Mouse (Mus musculus): ENCODE results near the gene Asb2. TPM values are rescaled to one million over a fixed set of nuclear protein-coding genes. Genes with fewer than 3 reads are reported as not detected.

Gene Asb2
- polyA plus RNA-seq, 1 experiment from 2014 or later, result 254 TPM

DNA sequence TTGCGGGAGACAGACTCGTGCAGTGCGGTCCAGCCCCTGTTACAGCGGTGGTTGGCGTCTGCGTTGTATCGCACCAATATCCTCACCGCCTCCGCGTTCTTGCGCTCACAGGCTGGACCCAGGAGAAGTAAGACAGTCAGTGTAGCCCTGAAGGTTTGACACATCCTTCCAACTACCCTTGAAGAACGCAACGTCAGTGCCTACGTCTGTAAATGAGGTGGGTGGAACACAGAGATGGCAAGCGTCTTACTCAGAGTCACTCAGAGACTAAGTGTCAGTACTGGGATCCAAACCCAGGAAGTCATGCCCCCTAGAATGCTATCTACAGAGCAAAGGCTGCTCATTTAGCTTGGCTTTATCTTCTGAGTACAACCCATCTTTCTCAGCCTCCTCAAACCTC is 22.4 kb downstream of the Asb2 start:
- WGBS, result 89% methylated on average over 15 of the region's 15 CpGs
- ATAC-seq (ENCODE audit: insufficient number of reproducible peaks, insufficient read depth, low FRiP score, low read depth), result no peak
- Histone ChIP-seq H3K4me3 (ENCODE audit: control insufficient read depth in 1 of 2, insufficient read depth in 1 of 2, low read depth in 1 of 2, low read length in 2 of 2) (no peak overlapping the region), H3K36me3 (ENCODE audit: control insufficient read depth, insufficient read depth, low read length) (peaks cover 74% of the 10 kb centered on the region), H3K4me2 (ENCODE audit: low read length) (no peak overlapping the region), H3K27ac (replicated peaks in 1 of 2; ENCODE audit: control insufficient read depth in 1 of 2, insufficient read depth in 1 of 2, low read depth in 2 of 2, low read length in 2 of 2) (no peak overlapping the region), H3K4me1 (ENCODE audit: control insufficient read depth in 2 of 2, insufficient read depth in 2 of 2, low read length in 2 of 2) (peaks cover 14 to 54% of the 10 kb centered on the region in 2 experiments), H3K27me3 (ENCODE audit: control insufficient read depth, insufficient read depth, low read length) (no peaks in the 10 kb centered on the region), H3K9me3 (ENCODE audit: control insufficient read depth, low read length) (no peaks in the 10 kb centered on the region), H3K9ac (ENCODE audit: low read length) (no peak overlapping the region)

DNA sequence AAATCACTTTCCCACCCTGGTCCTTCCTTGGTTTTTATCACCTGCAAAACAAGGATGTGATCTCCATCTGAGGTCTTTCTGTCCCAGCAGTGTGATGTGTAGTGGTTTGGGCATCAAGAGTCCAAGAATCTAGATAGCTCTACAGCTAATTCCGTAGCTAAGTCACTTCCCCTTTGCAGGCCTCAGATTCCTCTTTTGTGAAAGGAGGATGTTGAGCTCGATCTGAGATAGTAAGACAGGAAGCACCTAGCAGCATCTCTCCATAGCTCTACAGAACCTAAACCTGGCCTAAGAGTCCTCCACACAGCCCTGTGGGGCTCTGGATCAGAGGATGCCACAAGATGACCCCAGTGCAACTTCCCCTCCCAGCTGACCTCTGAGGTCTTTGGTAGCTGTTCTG is 22.9 kb downstream of the Asb2 start:
- no peak overlapping the region for H3K4me3 ChIP-seq (ENCODE audit: control insufficient read depth in 1 of 2, insufficient read depth in 1 of 2, low read depth in 1 of 2, low read length in 2 of 2)
- H3K9me3 ChIP-seq (ENCODE audit: control insufficient read depth, low read length), result no peaks in the 10 kb centered on the region
- H3K36me3 ChIP-seq (ENCODE audit: control insufficient read depth, insufficient read depth, low read length), result peaks cover 79% of the 10 kb centered on the region
- H3K27ac ChIP-seq (replicated peaks in 1 of 2; ENCODE audit: control insufficient read depth in 1 of 2, insufficient read depth in 1 of 2, low read depth in 2 of 2, low read length in 2 of 2), result no peak overlapping the region
- H3K4me2 ChIP-seq (ENCODE audit: low read length), result no peak overlapping the region
- H3K27me3 ChIP-seq (ENCODE audit: control insufficient read depth, insufficient read depth, low read length), result no peaks in the 10 kb centered on the region
- H3K4me1 ChIP-seq (ENCODE audit: control insufficient read depth in 2 of 2, insufficient read depth in 2 of 2, low read length in 2 of 2), result peaks cover 18 to 59% of the 10 kb centered on the region in 2 experiments; a peak in 3 of 4 replicates
- WGBS, result 74% methylated on average over 2 of the region's 2 CpGs
- ATAC-seq (ENCODE audit: insufficient number of reproducible peaks, insufficient read depth, low FRiP score, low read depth), result no peak
- H3K9ac ChIP-seq (ENCODE audit: low read length), result no peak overlapping the region

DNA sequence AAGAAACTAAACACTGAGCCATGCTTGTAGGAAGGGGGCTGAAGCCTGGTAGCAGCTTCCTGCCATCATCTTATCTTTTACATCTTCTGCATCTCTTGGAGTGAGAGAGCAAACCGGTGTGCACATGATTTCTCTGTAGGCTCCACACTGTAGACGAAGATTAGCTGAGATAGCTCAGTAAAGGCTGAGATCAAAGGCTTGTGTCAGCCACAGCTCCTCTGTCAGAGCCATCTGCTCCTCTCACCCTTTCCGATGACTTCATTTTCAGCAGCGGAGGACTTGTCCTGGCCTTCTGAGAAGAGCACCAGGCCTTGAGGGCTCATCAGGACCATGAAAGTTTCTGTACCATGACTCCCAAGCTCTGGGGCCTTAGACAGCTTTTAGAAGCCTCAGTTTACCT is 24.3 kb downstream of the Asb2 start:
- 33% methylated on average over 4 of the region's 4 CpGs for WGBS
- H3K36me3 ChIP-seq (ENCODE audit: control insufficient read depth, insufficient read depth, low read length), result peaks cover 92% of the 10 kb centered on the region
- H3K27ac ChIP-seq (replicated peaks in 1 of 2; ENCODE audit: control insufficient read depth in 1 of 2, insufficient read depth in 1 of 2, low read depth in 2 of 2, low read length in 2 of 2), result no peak overlapping the region
- no peak overlapping the region for H3K4me3 ChIP-seq (ENCODE audit: control insufficient read depth in 1 of 2, insufficient read depth in 1 of 2, low read depth in 1 of 2, low read length in 2 of 2)
- no peak for ATAC-seq (ENCODE audit: insufficient number of reproducible peaks, insufficient read depth, low FRiP score, low read depth)
- peaks cover 23 to 68% of the 10 kb centered on the region in 2 experiments; a peak in 3 of 4 replicates for H3K4me1 ChIP-seq (ENCODE audit: control insufficient read depth in 2 of 2, insufficient read depth in 2 of 2, low read length in 2 of 2)
- H3K4me2 ChIP-seq (ENCODE audit: low read length), result no peak overlapping the region
- no peaks in the 10 kb centered on the region for H3K27me3 ChIP-seq (ENCODE audit: control insufficient read depth, insufficient read depth, low read length)
- H3K9ac ChIP-seq (ENCODE audit: low read length), result no peak overlapping the region
- H3K9me3 ChIP-seq (ENCODE audit: control insufficient read depth, low read length), result no peaks in the 10 kb centered on the region

DNA sequence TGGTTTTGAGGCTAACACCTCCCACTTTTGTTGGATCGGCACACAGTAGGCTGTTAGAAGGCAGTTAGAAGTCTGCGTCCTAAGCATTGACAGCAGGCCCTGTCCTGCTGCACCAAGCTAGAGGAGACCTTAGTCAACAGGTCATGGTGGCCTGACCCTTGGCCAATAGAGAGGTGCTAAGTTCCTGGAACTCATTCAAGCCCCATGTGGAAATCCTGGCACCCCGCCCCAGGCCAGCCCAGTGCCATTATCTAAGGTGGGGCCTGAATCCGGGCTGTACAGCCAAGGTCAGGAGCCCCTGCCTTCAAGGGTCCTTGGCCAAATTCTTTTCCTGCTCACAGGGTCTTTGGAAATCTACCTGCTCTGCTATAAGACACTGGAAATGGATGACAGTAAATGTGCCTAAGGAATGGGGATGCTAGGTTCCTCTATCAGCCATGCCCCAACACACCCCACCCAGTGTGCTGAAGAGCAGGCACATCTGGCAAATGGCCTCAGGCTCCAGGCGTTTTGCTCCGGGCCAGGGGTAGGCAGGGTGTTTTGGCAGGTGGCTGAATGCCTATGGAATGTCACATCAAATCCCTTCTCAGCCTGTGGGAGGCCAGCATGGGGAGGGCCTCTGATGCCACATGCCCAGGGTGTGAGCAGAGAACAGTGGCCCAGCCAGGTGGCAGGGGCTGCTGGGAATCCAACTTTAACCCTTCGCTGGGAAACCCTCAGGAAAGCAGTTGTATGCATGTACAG is 27.2 kb downstream of the Asb2 start:
- WGBS, result 40% methylated on average over 7 of the region's 7 CpGs
- H3K4me1 ChIP-seq (ENCODE audit: control insufficient read depth in 2 of 2, insufficient read depth in 2 of 2, low read length in 2 of 2), result peaks cover 20 to 51% of the 10 kb centered on the region in 2 experiments; a peak in 3 of 4 replicates
- 0 out of 2 replicates have a peak overlapping the region, but pooled peaks have one; percentile 11 for H3K4me2 ChIP-seq (ENCODE audit: low read length)
- peak overlapping the region in 1 of 2 experiments; percentile 38; a peak in 2 of 4 replicates for H3K27ac ChIP-seq (replicated peaks in 1 of 2; ENCODE audit: control insufficient read depth in 1 of 2, insufficient read depth in 1 of 2, low read depth in 2 of 2, low read length in 2 of 2)
- no peaks in the 10 kb centered on the region for H3K9me3 ChIP-seq (ENCODE audit: control insufficient read depth, low read length)
- H3K27me3 ChIP-seq (ENCODE audit: control insufficient read depth, insufficient read depth, low read length), result 0 out of 2 replicates have a peak, but pooled peaks cover 9% of the 10 kb centered on the region
- no peak overlapping the region for H3K4me3 ChIP-seq (ENCODE audit: control insufficient read depth in 1 of 2, insufficient read depth in 1 of 2, low read depth in 1 of 2, low read length in 2 of 2)
- peak overlapping the region; percentile 38; the same call in 1 of the 2 replicates for H3K9ac ChIP-seq (ENCODE audit: low read length)
- no peak for ATAC-seq (ENCODE audit: insufficient number of reproducible peaks, insufficient read depth, low FRiP score, low read depth)
- peaks cover 97% of the 10 kb centered on the region for H3K36me3 ChIP-seq (ENCODE audit: control insufficient read depth, insufficient read depth, low read length)

DNA sequence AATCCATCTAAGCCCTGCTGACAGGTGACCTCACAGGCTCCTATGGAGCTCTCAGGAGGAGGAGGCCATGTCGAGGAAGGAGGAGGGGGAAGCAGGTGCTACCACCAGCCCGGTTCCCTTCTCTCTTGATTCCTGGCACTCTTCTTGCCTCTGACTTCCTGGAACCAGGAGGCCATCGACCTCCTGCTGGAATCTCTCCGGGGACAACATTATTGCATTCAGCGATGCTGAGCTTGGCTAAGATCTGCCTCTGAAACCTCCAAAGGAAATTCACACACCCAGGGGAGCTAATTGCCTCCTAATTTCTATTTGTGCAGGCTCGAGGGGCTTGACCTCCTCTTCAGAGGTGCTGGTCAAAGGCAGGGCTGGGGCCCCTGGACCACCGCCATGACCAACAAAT is 28.7 kb downstream of the Asb2 start:
- 19% methylated on average over 7 of the region's 7 CpGs for WGBS

DNA sequence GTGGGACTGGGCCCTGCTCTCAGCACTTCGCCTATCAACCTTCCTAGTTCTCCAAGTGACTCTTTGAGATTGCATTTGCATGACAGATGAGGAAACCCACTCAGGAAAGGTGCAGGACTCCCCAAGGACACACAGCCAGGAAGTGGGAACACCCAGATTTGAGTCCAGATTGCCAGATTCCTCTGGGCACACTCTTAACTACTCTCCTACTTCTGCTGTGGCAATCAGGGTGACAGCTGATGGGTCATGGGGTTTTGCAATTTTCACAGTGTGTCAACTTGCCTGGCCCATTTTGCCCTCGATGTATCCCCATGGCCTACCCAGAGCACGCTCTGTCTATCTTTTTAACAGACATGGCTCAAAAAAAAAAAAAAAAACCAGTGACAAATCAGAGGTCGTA is 29.2 kb downstream of the Asb2 start:
- 63% methylated on average over 4 of the region's 4 CpGs for WGBS
- H3K4me1 ChIP-seq (ENCODE audit: control insufficient read depth in 2 of 2, insufficient read depth in 2 of 2, low read length in 2 of 2), result peaks cover 20 to 45% of the 10 kb centered on the region in 2 experiments; a peak in 3 of 4 replicates

More for the DNA sequence above, 28.7 kb downstream of the Asb2 start:
- H3K4me2 ChIP-seq (ENCODE audit: low read length), result no peak overlapping the region
- peak overlapping the region; percentile 41; the same call in 1 of the 2 replicates for H3K9ac ChIP-seq (ENCODE audit: low read length)
- H3K4me1 ChIP-seq (ENCODE audit: control insufficient read depth in 2 of 2, insufficient read depth in 2 of 2, low read length in 2 of 2), result peaks cover 20 to 50% of the 10 kb centered on the region in 2 experiments; a peak in 3 of 4 replicates
- H3K36me3 ChIP-seq (ENCODE audit: control insufficient read depth, insufficient read depth, low read length), result peaks cover 97% of the 10 kb centered on the region
- no peak overlapping the region for H3K4me3 ChIP-seq (ENCODE audit: control insufficient read depth in 1 of 2, insufficient read depth in 1 of 2, low read depth in 1 of 2, low read length in 2 of 2)
- 0 out of 2 replicates have a peak, but pooled peaks cover 9% of the 10 kb centered on the region for H3K27me3 ChIP-seq (ENCODE audit: control insufficient read depth, insufficient read depth, low read length)
- no peaks in the 10 kb centered on the region for H3K9me3 ChIP-seq (ENCODE audit: control insufficient read depth, low read length)
- no peak for ATAC-seq (ENCODE audit: insufficient number of reproducible peaks, insufficient read depth, low FRiP score, low read depth)
- 0 out of 4 replicates have a peak overlapping the region, but pooled peaks of 1 of the 2 experiments have one; percentile 14 for H3K27ac ChIP-seq (replicated peaks in 1 of 2; ENCODE audit: control insufficient read depth in 1 of 2, insufficient read depth in 1 of 2, low read depth in 2 of 2, low read length in 2 of 2)

DNA sequence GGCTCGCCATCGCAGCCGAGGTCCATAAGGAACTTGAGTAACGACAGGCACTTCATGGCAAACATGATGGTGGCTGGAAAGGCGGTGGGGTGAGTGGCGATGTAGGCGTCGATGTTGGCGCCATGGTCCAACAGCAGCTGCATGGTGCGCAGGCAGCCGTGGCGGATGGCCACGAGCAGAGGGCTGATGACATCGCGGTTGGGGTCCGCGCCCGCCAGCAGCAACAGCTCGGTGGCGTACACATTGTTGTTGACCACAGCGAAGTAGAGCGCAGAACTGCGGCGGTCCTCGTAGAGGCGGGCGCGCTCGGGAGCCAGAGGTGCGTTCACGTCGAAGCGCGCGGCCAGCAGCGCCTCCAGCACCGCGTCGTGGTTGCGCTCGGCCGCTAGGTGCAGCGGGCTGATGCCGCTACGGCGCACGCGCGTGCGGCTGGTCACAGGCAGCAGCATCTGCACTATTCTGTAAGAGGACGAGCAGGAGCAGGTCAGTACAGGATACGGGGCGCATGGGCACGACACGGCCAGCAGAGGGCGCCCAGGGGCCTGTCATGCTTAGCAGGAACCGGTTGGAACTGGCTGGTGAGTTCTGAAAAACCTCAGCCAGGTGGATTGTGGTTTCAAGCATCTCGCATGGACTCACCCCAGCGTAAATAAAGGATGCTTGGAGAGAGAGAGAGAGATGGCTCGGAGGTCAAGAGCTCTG is 30.5 kb downstream of the Asb2 start:
- 0 out of 2 replicates have a peak, but pooled peaks cover 9% of the 10 kb centered on the region for H3K27me3 ChIP-seq (ENCODE audit: control insufficient read depth, insufficient read depth, low read length)
- H3K4me2 ChIP-seq (ENCODE audit: low read length), result peak overlapping the region; percentile 49
- H3K9me3 ChIP-seq (ENCODE audit: control insufficient read depth, low read length), result no peaks in the 10 kb centered on the region
- H3K4me3 ChIP-seq (ENCODE audit: control insufficient read depth in 1 of 2, insufficient read depth in 1 of 2, low read depth in 1 of 2, low read length in 2 of 2), result peak overlapping the region in 1 of 2 experiments; percentile 7; a peak in 1 of 4 replicates
- peaks cover 20 to 40% of the 10 kb centered on the region in 2 experiments; a peak in 3 of 4 replicates for H3K4me1 ChIP-seq (ENCODE audit: control insufficient read depth in 2 of 2, insufficient read depth in 2 of 2, low read length in 2 of 2)
- peaks cover 97% of the 10 kb centered on the region for H3K36me3 ChIP-seq (ENCODE audit: control insufficient read depth, insufficient read depth, low read length)
- no peak overlapping the region for H3K9ac ChIP-seq (ENCODE audit: low read length)
- peak; percentile 46 for ATAC-seq (ENCODE audit: insufficient number of reproducible peaks, insufficient read depth, low FRiP score, low read depth)
- 16% methylated on average over 60 of the region's 60 CpGs for WGBS
- 0 out of 4 replicates have a peak overlapping the region, but pooled peaks of 1 of the 2 experiments have one; percentile 15 for H3K27ac ChIP-seq (replicated peaks in 1 of 2; ENCODE audit: control insufficient read depth in 1 of 2, insufficient read depth in 1 of 2, low read depth in 2 of 2, low read length in 2 of 2)

More for the DNA sequence above, 29.2 kb downstream of the Asb2 start:
- Histone ChIP-seq H3K27me3 (ENCODE audit: control insufficient read depth, insufficient read depth, low read length) (0 out of 2 replicates have a peak, but pooled peaks cover 9% of the 10 kb centered on the region), H3K9me3 (ENCODE audit: control insufficient read depth, low read length) (no peaks in the 10 kb centered on the region), H3K9ac (ENCODE audit: low read length) (no peak overlapping the region), H3K27ac (replicated peaks in 1 of 2; ENCODE audit: control insufficient read depth in 1 of 2, insufficient read depth in 1 of 2, low read depth in 2 of 2, low read length in 2 of 2) (no peak overlapping the region), H3K4me3 (ENCODE audit: control insufficient read depth in 1 of 2, insufficient read depth in 1 of 2, low read depth in 1 of 2, low read length in 2 of 2) (no peak overlapping the region), H3K4me2 (ENCODE audit: low read length) (no peak overlapping the region), H3K36me3 (ENCODE audit: control insufficient read depth, insufficient read depth, low read length) (peaks cover 97% of the 10 kb centered on the region)
- ATAC-seq (ENCODE audit: insufficient number of reproducible peaks, insufficient read depth, low FRiP score, low read depth), result no peak

All from heart, embryonic 14.5 days (tissue).